In genomic region chr4:82344787-82345186, GRCm38 (mm10) we compare ENCODE assay signal across 9 mouse cellular contexts.
DNase-seq lines count a peak whose midpoint lies in the region; ATAC-seq lines count a peak whose summit lies in the region.
"Had no signal": no experiment of that assay in that cellular context is flagged by ENCODE, and none has a peak within 500 bp of the region (broad histone marks: within the 10 kb centered on the region; RNA-seq: fewer than 3 reads in every experiment).

No protein-coding gene starts in this region.

- H3K36me3 ChIP-seq in embryonic facial prominence, embryonic 13.5 days = peaks cover 20% of the 10 kb centered on the region
- peaks cover 19% of the 10 kb centered on the region for H3K36me3 ChIP-seq in heart, embryonic 15.5 days
- H3K36me3 ChIP-seq in midbrain, embryonic 12.5 days = peaks cover 8% of the 10 kb centered on the region; the same call in 1 of the 2 replicates

- peak; percentile 78 for ATAC-seq in embryonic facial prominence, embryonic 13.5 days (ENCODE audit: insufficient number of reproducible peaks, insufficient read depth, low FRiP score, low TSS enrichment, low read depth)
- peak; percentile 67; the same call in 1 of the 2 replicates for ATAC-seq in heart, embryonic 15.5 days (replicated peaks; ENCODE audit: insufficient number of reproducible peaks, insufficient read depth, low FRiP score, low read depth)
- peak; percentile 85 for ATAC-seq in midbrain, embryonic 12.5 days (ENCODE audit: low FRiP score, low read depth)

- no peak overlapping the region for H3K4me3 ChIP-seq in embryonic facial prominence, embryonic 13.5 days
- H3K4me3 ChIP-seq in heart, embryonic 15.5 days = no peak overlapping the region
- no peak overlapping the region for H3K4me3 ChIP-seq in midbrain, embryonic 12.5 days

- H3K4me2 ChIP-seq in embryonic facial prominence, embryonic 13.5 days = peak overlapping the region; percentile 27
- H3K4me2 ChIP-seq in heart, embryonic 15.5 days = peak overlapping the region; percentile 34; the same call in 1 of the 2 replicates
- no peak overlapping the region; the same call in 1 of the 2 replicates for H3K4me2 ChIP-seq in midbrain, embryonic 12.5 days (replicated peaks)

- H3K9ac ChIP-seq in embryonic facial prominence, embryonic 13.5 days = no peak overlapping the region
- no peak overlapping the region for H3K9ac ChIP-seq in heart, embryonic 15.5 days
- H3K9ac ChIP-seq in midbrain, embryonic 12.5 days (replicated peaks) = no peak overlapping the region

- WGBS in embryonic facial prominence, embryonic 13.5 days = 8% methylated on average over 4 of the region's 4 CpGs
- 12% methylated on average over 4 of the region's 4 CpGs for WGBS in heart, embryonic 15.5 days
- 5% methylated on average over 4 of the region's 4 CpGs for WGBS in midbrain, embryonic 12.5 days

- peak overlapping the region; percentile 69 for H3K27ac ChIP-seq in embryonic facial prominence, embryonic 13.5 days
- peak overlapping the region; percentile 67 for H3K27ac ChIP-seq in heart, embryonic 15.5 days
- peak overlapping the region; percentile 64 for H3K27ac ChIP-seq in midbrain, embryonic 12.5 days (replicated peaks)
- H3K27ac ChIP-seq: macrophage had no signal

- H3K9me3 ChIP-seq in embryonic facial prominence, embryonic 13.5 days = no peaks in the 10 kb centered on the region
- no peaks in the 10 kb centered on the region for H3K9me3 ChIP-seq in heart, embryonic 15.5 days (replicated peaks)
- no peaks in the 10 kb centered on the region for H3K9me3 ChIP-seq in midbrain, embryonic 12.5 days

- peak; percentile 64 for DNase-seq in urinary bladder, postnatal 14 days (ENCODE audit: low spot score)
- DNase-seq in urinary bladder, postnatal 25 days (ENCODE audit: low spot score) = no peak
- DNase-seq in kidney, postnatal 10 days = peak; percentile 88
- DNase-seq in thymus, postnatal 25 days = no peak
- no peak for DNase-seq in natural killer cell, adult 2 months (ENCODE audit: low spot score in 2 of 2)

- H3K27me3 ChIP-seq in embryonic facial prominence, embryonic 13.5 days = no peaks in the 10 kb centered on the region
- H3K27me3 ChIP-seq in heart, embryonic 15.5 days = no peaks in the 10 kb centered on the region
- H3K27me3 ChIP-seq in midbrain, embryonic 12.5 days = no peaks in the 10 kb centered on the region

- H3K4me1 ChIP-seq in embryonic facial prominence, embryonic 13.5 days = peaks cover 30% of the 10 kb centered on the region
- H3K4me1 ChIP-seq in heart, embryonic 15.5 days (replicated peaks) = peaks cover 26% of the 10 kb centered on the region
- peaks cover 18% of the 10 kb centered on the region for H3K4me1 ChIP-seq in midbrain, embryonic 12.5 days

Comparison
In these comparisons a context has a peak if more than half of its experiments do, and no peak if none do; other contexts are left out.
1. DNase-seq: peak in urinary bladder, postnatal 14 days (single experiment) and kidney, postnatal 10 days (single experiment); none in urinary bladder, postnatal 25 days (single experiment), thymus, postnatal 25 days (single experiment) and natural killer cell, adult 2 months (0 of 2).
2. Peak in every context shown above with its lines, with median percentiles within 50 percentile points of each other: ATAC-seq and H3K27ac ChIP-seq.